Mouse (Mus musculus): ENCODE measurements around the gene Nox4. TPM values are rescaled to one million over a fixed set of nuclear protein-coding genes. Genes with fewer than 3 reads are reported as not detected.
"Not testable (repeated sequence)": the region's sequence is repeated elsewhere in the genome, so short reads cannot be mapped to it uniquely, and the experiment has no call there.

The Nox4 gene
- polyA plus RNA-seq, 1 experiment from 2014 or later: 7.1 TPM

DNA sequence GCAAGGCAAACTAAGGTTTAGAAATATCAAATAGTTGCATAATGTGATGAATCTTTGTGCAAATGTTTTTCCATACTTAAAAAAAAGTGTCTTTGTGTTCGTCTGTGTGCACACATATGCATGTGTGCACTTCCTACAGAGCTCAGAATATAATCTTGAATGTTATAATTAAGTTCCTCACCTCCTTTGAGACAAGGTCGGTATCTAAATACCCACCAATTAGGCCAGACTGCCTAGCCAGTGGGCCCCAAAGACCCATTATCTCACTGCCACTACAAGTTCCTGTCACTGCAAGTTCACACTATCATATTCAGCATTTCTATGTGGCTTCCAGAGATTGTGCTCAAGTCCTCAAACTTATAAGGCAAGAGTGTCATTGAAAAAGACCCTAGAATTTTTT is 129.0 kb downstream of the Nox4 start:
- Histone ChIP-seq H3K9me3 (no peaks in the 10 kb centered on the region), H3K27ac (no peak overlapping the region), H3K36me3 (peaks cover 3% of the 10 kb centered on the region; the same call in 1 of the 2 replicates), H3K4me3 (no peak overlapping the region), H3K9ac (no peak overlapping the region), H3K4me2 (replicated peaks) (no peak overlapping the region), H3K27me3 (no peaks in the 10 kb centered on the region), H3K4me1 (no peaks in the 10 kb centered on the region)
- WGBS: 62% methylated on average over 2 of the region's 2 CpGs
- ATAC-seq (ENCODE audit: low FRiP score, low read depth): no peak

DNA sequence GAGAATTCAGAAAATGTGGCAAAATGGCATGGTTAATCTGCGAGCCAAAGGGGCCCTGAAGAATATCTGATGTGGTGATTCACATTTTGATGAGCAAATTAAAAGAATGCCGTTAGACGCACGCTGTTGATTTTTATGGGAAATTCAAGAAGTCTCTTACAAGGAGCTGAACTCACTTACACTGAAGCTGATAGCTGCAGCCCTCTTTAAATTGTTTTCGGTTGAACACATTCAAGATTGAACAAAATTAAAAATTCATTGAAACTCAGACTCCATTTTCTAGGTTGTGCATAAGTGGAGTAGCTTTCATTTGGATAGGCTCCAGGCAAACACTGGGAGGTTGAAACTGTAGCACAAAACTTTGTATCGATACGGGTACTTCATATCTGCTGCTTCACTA is 151.1 kb downstream of the Nox4 start:
- no peaks in the 10 kb centered on the region for H3K9me3 ChIP-seq

DNA sequence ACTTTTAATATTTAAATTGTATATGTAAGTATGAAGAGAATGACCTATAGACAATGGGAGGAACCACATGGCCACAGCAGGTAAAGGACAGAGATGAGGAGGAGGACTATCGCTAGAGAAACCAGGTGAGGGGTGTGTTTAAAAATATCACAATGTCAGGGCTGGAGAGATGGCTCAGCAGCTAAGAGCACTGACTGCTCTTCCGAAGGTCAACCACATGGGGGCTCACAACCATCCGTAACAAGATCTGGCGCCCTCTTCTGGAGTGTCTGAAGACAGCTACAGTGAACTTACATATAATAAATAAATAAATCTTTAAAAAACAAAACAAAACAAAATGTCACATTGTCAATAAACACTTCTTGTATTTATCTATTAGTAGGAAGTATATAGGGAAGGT is 165.5 kb downstream of the Nox4 start:
- WGBS: 14% methylated on average over 4 of the region's 4 CpGs
- not testable (repeated sequence) for H3K9ac ChIP-seq; H3K4me1 ChIP-seq; H3K27me3 ChIP-seq; H3K9me3 ChIP-seq; H3K27ac ChIP-seq; H3K36me3 ChIP-seq; H3K4me3 ChIP-seq; H3K4me2 ChIP-seq (replicated peaks); ATAC-seq (ENCODE audit: low FRiP score, low read depth)

More for the DNA sequence above, 151.1 kb downstream of the Nox4 start:
- H3K27ac ChIP-seq: no peak overlapping the region
- no peaks in the 10 kb centered on the region for H3K27me3 ChIP-seq
- H3K4me1 ChIP-seq: no peaks in the 10 kb centered on the region
- H3K9ac ChIP-seq: no peak overlapping the region
- H3K36me3 ChIP-seq: no peaks in the 10 kb centered on the region
- H3K4me2 ChIP-seq (replicated peaks): no peak overlapping the region
- 92% methylated on average over 7 of the region's 7 CpGs for WGBS
- no peak overlapping the region for H3K4me3 ChIP-seq
- ATAC-seq (ENCODE audit: low FRiP score, low read depth): no peak

DNA sequence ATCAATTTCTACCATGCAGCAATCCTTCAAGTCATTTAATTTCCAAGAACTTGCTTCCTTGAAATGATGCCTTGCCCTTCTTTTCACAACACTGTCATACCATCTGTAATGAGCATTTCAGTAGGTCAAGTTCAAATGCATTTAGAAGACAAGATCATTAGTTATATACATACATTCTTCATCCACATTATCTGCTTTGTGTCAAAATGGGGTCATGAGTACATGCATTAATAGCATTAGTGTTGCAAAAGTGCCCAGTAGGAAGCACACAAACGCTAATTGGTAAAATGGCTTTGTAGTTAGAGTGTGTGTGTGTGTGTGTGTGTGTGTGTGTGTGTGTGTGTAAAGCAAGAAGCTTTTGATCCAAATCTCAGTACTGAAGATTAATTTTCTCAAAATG is 167.4 kb downstream of the Nox4 start:
- Histone ChIP-seq H3K9ac (no peak overlapping the region), H3K27ac (no peak overlapping the region), H3K4me1 (no peaks in the 10 kb centered on the region), H3K36me3 (no peaks in the 10 kb centered on the region), H3K4me2 (replicated peaks) (no peak overlapping the region), H3K27me3 (no peaks in the 10 kb centered on the region), H3K9me3 (no peaks in the 10 kb centered on the region), H3K4me3 (no peak overlapping the region)
- 76% methylated on average over 1 of the region's 1 CpGs for WGBS
- ATAC-seq (ENCODE audit: low FRiP score, low read depth): no peak

Other genes starting within 250 kb of the Nox4 start
- not detected in 2 replicates for gene Vmn2r79, start 250.0 kb upstream of the Nox4 start, polyA plus RNA-seq (2015; fragmentation: Nextera tagmentation; extraction: Ambion mirVana)
- gene Tyr, start 247.4 kb downstream of the Nox4 start, polyA plus RNA-seq (2015; fragmentation: Nextera tagmentation; extraction: Ambion mirVana): 0.13 and 0.52 TPM in 2 replicates